Mouse (Mus musculus) bone marrow, adult 2 months (tissue): ENCODE measurements at regions not wholly inside any gene's neighbourhood (a gene's known extent, or its start where the extent isn't known, plus 50 kb on each side); places are given as distances from the start of the nearest gene placed in this dataset.

Experiments used
- CTCF ChIP-seq: fragments of 200-500 bp; IDR thresholded peaks from 2 replicates; pipeline ENCODE4 v1.5.1; 2011; ENCODE audit warnings: low read length, control low read depth; ENCODE audit not compliant: control insufficient read depth, insufficient read depth
- POLR2A ChIP-seq: fragments of 200-500 bp; IDR thresholded peaks from 2 replicates; pipeline ENCODE4 v1.6.1; 2011; ENCODE audit warnings: low read depth, mild to moderate bottlenecking, control low read depth, low read length, borderline replicate concordance; ENCODE audit not compliant: control insufficient read depth

DNA sequence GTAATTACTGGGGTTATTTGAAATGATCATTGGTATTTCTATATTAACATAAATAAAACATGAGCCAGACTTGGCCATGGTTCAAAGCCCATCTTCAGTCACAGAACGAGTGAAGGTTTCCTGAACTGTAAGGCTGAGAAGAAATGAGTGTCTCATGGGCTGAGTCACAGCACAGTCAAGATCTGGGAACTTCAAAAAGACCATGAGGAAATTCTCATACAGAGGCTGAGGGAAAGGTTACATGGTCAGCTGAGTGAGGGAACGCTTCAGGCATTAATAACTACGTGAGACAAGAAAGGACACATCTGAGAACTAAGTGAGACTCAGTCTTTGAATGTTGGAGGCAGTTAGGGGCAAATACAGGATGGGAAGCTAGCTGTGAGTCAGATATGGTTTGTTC lies 101.9 kb downstream of the Ankrd50 start:
- TF ChIP-seq POLR2A, result no peak
- no peak for TF ChIP-seq CTCF
